Mouse (Mus musculus): ENCODE measurements at regions not wholly inside any gene's neighbourhood (a gene's known extent, or its start where the extent isn't known, plus 50 kb on each side); places are given as distances from the start of the nearest gene placed in this dataset.
"Not testable (repeated sequence)": the region's sequence is repeated elsewhere in the genome, so short reads cannot be mapped to it uniquely, and the experiment has no call there.

GRCm38 (mm10) chr4:64432097-64432496, 385.3 kb upstream of the Tnc start:
- no peaks in the 10 kb centered on the region for H3K27me3 ChIP-seq (ENCODE audit: control insufficient read depth, insufficient read depth, low read length)
- no peaks in the 10 kb centered on the region for H3K36me3 ChIP-seq (ENCODE audit: control insufficient read depth, insufficient read depth, low read length)
- H3K4me1 ChIP-seq (ENCODE audit: control insufficient read depth in 2 of 2, insufficient read depth in 2 of 2, low read length in 2 of 2) = no peaks in the 10 kb centered on the region
- H3K4me2 ChIP-seq (ENCODE audit: low read length) = no peak overlapping the region
- no peak overlapping the region for H3K4me3 ChIP-seq (ENCODE audit: control insufficient read depth in 1 of 2, insufficient read depth in 1 of 2, low read depth in 1 of 2, low read length in 2 of 2)
- H3K9me3 ChIP-seq (ENCODE audit: control insufficient read depth, low read length) = no peaks in the 10 kb centered on the region
- ATAC-seq (ENCODE audit: insufficient number of reproducible peaks, insufficient read depth, low FRiP score, low read depth) = no peak
- no peak overlapping the region for H3K27ac ChIP-seq (replicated peaks in 1 of 2; ENCODE audit: control insufficient read depth in 1 of 2, insufficient read depth in 1 of 2, low read depth in 2 of 2, low read length in 2 of 2)
- 81% methylated on average over 1 of the region's 1 CpGs for WGBS
- H3K9ac ChIP-seq (ENCODE audit: low read length) = no peak overlapping the region

GRCm38 (mm10) chr4:64437744-64438594, 391.2 kb upstream of the Tnc start:
- Histone ChIP-seq H3K9me3 (ENCODE audit: control insufficient read depth, low read length) (no peaks in the 10 kb centered on the region), H3K27ac (replicated peaks in 1 of 2; ENCODE audit: control insufficient read depth in 1 of 2, insufficient read depth in 1 of 2, low read depth in 2 of 2, low read length in 2 of 2) (no peak overlapping the region), H3K4me2 (ENCODE audit: low read length) (peak overlapping the region; percentile 15; the same call in 1 of the 2 replicates), H3K4me1 (ENCODE audit: control insufficient read depth in 2 of 2, insufficient read depth in 2 of 2, low read length in 2 of 2) (no peaks in the 10 kb centered on the region; a peak in 1 of 4 replicates), H3K36me3 (ENCODE audit: control insufficient read depth, insufficient read depth, low read length) (no peaks in the 10 kb centered on the region), H3K4me3 (ENCODE audit: control insufficient read depth in 1 of 2, insufficient read depth in 1 of 2, low read depth in 1 of 2, low read length in 2 of 2) (no peak overlapping the region), H3K9ac (ENCODE audit: low read length) (no peak overlapping the region), H3K27me3 (ENCODE audit: control insufficient read depth, insufficient read depth, low read length) (no peaks in the 10 kb centered on the region)
- no peak for ATAC-seq (ENCODE audit: insufficient number of reproducible peaks, insufficient read depth, low FRiP score, low read depth)
- WGBS = 44% methylated on average over 13 of the region's 13 CpGs

- no peaks in the 10 kb centered on the region for H3K36me3 ChIP-seq (ENCODE audit: control insufficient read depth, insufficient read depth, low read length)
- no peak overlapping the region for H3K27ac ChIP-seq (replicated peaks in 1 of 2; ENCODE audit: control insufficient read depth in 1 of 2, insufficient read depth in 1 of 2, low read depth in 2 of 2, low read length in 2 of 2)
- H3K4me2 ChIP-seq (ENCODE audit: low read length) = no peak overlapping the region
- H3K27me3 ChIP-seq (ENCODE audit: control insufficient read depth, insufficient read depth, low read length) = no peaks in the 10 kb centered on the region
- H3K9me3 ChIP-seq (ENCODE audit: control insufficient read depth, low read length) = no peaks in the 10 kb centered on the region
- no peak overlapping the region for H3K4me3 ChIP-seq (ENCODE audit: control insufficient read depth in 1 of 2, insufficient read depth in 1 of 2, low read depth in 1 of 2, low read length in 2 of 2)
- no peak for ATAC-seq (ENCODE audit: insufficient number of reproducible peaks, insufficient read depth, low FRiP score, low read depth)
- no peaks in the 10 kb centered on the region for H3K4me1 ChIP-seq (ENCODE audit: control insufficient read depth in 2 of 2, insufficient read depth in 2 of 2, low read length in 2 of 2)
- H3K9ac ChIP-seq (ENCODE audit: low read length) = no peak overlapping the region
- WGBS = 53% methylated on average over 1 of the region's 1 CpGs
Observed at GRCm38 (mm10) chr4:64451442-64451841, 404.6 kb upstream of the Tnc start.

GRCm38 (mm10) chr4:64451946-64452345, 405.1 kb upstream of the Tnc start:
- ATAC-seq (ENCODE audit: insufficient number of reproducible peaks, insufficient read depth, low FRiP score, low read depth) = no peak
- H3K27ac ChIP-seq (replicated peaks in 1 of 2; ENCODE audit: control insufficient read depth in 1 of 2, insufficient read depth in 1 of 2, low read depth in 2 of 2, low read length in 2 of 2) = no peak overlapping the region
- 76% methylated on average over 1 of the region's 1 CpGs for WGBS
- no peak overlapping the region for H3K4me2 ChIP-seq (ENCODE audit: low read length)
- H3K4me3 ChIP-seq (ENCODE audit: control insufficient read depth in 1 of 2, insufficient read depth in 1 of 2, low read depth in 1 of 2, low read length in 2 of 2) = no peak overlapping the region
- H3K4me1 ChIP-seq (ENCODE audit: control insufficient read depth in 2 of 2, insufficient read depth in 2 of 2, low read length in 2 of 2) = no peaks in the 10 kb centered on the region
- H3K36me3 ChIP-seq (ENCODE audit: control insufficient read depth, insufficient read depth, low read length) = no peaks in the 10 kb centered on the region
- H3K9me3 ChIP-seq (ENCODE audit: control insufficient read depth, low read length) = no peaks in the 10 kb centered on the region
- no peaks in the 10 kb centered on the region for H3K27me3 ChIP-seq (ENCODE audit: control insufficient read depth, insufficient read depth, low read length)
- H3K9ac ChIP-seq (ENCODE audit: low read length) = no peak overlapping the region

GRCm38 (mm10) chr4:64492260-64492962, 445.6 kb upstream of the Tnc start:
- no peak for ATAC-seq (ENCODE audit: insufficient number of reproducible peaks, insufficient read depth, low FRiP score, low read depth)
- 92% methylated on average over 1 of the region's 1 CpGs for WGBS
- no peaks in the 10 kb centered on the region for H3K27me3 ChIP-seq (ENCODE audit: control insufficient read depth, insufficient read depth, low read length)
- H3K9ac ChIP-seq (ENCODE audit: low read length) = no peak overlapping the region
- H3K4me1 ChIP-seq (ENCODE audit: control insufficient read depth in 2 of 2, insufficient read depth in 2 of 2, low read length in 2 of 2) = no peaks in the 10 kb centered on the region
- no peak overlapping the region for H3K27ac ChIP-seq (replicated peaks in 1 of 2; ENCODE audit: control insufficient read depth in 1 of 2, insufficient read depth in 1 of 2, low read depth in 2 of 2, low read length in 2 of 2)
- no peak overlapping the region for H3K4me3 ChIP-seq (ENCODE audit: control insufficient read depth in 1 of 2, insufficient read depth in 1 of 2, low read depth in 1 of 2, low read length in 2 of 2)
- no peaks in the 10 kb centered on the region for H3K9me3 ChIP-seq (ENCODE audit: control insufficient read depth, low read length)
- H3K36me3 ChIP-seq (ENCODE audit: control insufficient read depth, insufficient read depth, low read length) = no peaks in the 10 kb centered on the region
- no peak overlapping the region for H3K4me2 ChIP-seq (ENCODE audit: low read length)

- not testable (repeated sequence) for H3K4me2 ChIP-seq (ENCODE audit: low read length); H3K27ac ChIP-seq (replicated peaks in 1 of 2; ENCODE audit: control insufficient read depth in 1 of 2, insufficient read depth in 1 of 2, low read depth in 2 of 2, low read length in 2 of 2); H3K9me3 ChIP-seq (ENCODE audit: control insufficient read depth, low read length); H3K4me1 ChIP-seq (ENCODE audit: control insufficient read depth in 2 of 2, insufficient read depth in 2 of 2, low read length in 2 of 2); H3K36me3 ChIP-seq (ENCODE audit: control insufficient read depth, insufficient read depth, low read length); H3K4me3 ChIP-seq (ENCODE audit: control insufficient read depth in 1 of 2, insufficient read depth in 1 of 2, low read depth in 1 of 2, low read length in 2 of 2); H3K9ac ChIP-seq (ENCODE audit: low read length); H3K27me3 ChIP-seq (ENCODE audit: control insufficient read depth, insufficient read depth, low read length)
- peak; percentile 73 for ATAC-seq (ENCODE audit: insufficient number of reproducible peaks, insufficient read depth, low FRiP score, low read depth)
Observed at GRCm38 (mm10) chr4:64497759-64498158, 450.9 kb upstream of the Tnc start.

GRCm38 (mm10) chr4:64500635-64501395, 454.0 kb upstream of the Tnc start:
- H3K4me1 ChIP-seq (ENCODE audit: control insufficient read depth in 2 of 2, insufficient read depth in 2 of 2, low read length in 2 of 2) = no peaks in the 10 kb centered on the region
- H3K27ac ChIP-seq (replicated peaks in 1 of 2; ENCODE audit: control insufficient read depth in 1 of 2, insufficient read depth in 1 of 2, low read depth in 2 of 2, low read length in 2 of 2) = no peak overlapping the region
- no peak overlapping the region for H3K4me3 ChIP-seq (ENCODE audit: control insufficient read depth in 1 of 2, insufficient read depth in 1 of 2, low read depth in 1 of 2, low read length in 2 of 2)
- ATAC-seq (ENCODE audit: insufficient number of reproducible peaks, insufficient read depth, low FRiP score, low read depth) = no peak
- no peaks in the 10 kb centered on the region for H3K27me3 ChIP-seq (ENCODE audit: control insufficient read depth, insufficient read depth, low read length)
- H3K36me3 ChIP-seq (ENCODE audit: control insufficient read depth, insufficient read depth, low read length) = no peaks in the 10 kb centered on the region
- H3K4me2 ChIP-seq (ENCODE audit: low read length) = no peak overlapping the region
- 81% methylated on average over 5 of the region's 5 CpGs for WGBS
- no peaks in the 10 kb centered on the region for H3K9me3 ChIP-seq (ENCODE audit: control insufficient read depth, low read length)
- H3K9ac ChIP-seq (ENCODE audit: low read length) = no peak overlapping the region
